Mouse (Mus musculus) hindbrain, embryonic 10.5 days (tissue): ENCODE measurements around the gene Cfap43. TPM values are rescaled to one million over a fixed set of nuclear protein-coding genes. Genes with fewer than 3 reads are reported as not detected.

Experiments used
- DNase-seq: peaks from one replicate; pipeline ENCODE4 v3.0.0-alpha.2; 2017; ENCODE audit warnings: low spot score
- H3K27ac ChIP-seq: fragments of 300-500 bp; sonication (generic); 2 replicates; pipeline ENCODE4 v1.5.1; 2016; ENCODE audit warnings: mild to moderate bottlenecking, moderate library complexity
- H3K27me3 ChIP-seq: fragments of 300-500 bp; sonication (generic); 2 replicates; pipeline ENCODE4 v1.6.1; 2016; ENCODE audit warnings: mild to moderate bottlenecking; ENCODE audit not compliant: poor library complexity, insufficient read depth, severe bottlenecking
- H3K36me3 ChIP-seq: fragments of 300-500 bp; sonication (generic); 2 replicates; pipeline ENCODE4 v1.6.1; 2016; ENCODE audit warnings: mild to moderate bottlenecking, moderate library complexity
- H3K4me1 ChIP-seq: fragments of 300-500 bp; sonication (generic); replicated peaks from 2 replicates; pipeline ENCODE4 v1.6.1; 2016; ENCODE audit warnings: mild to moderate bottlenecking
- H3K4me3 ChIP-seq: fragments of 300-500 bp; sonication (generic); 2 replicates; pipeline ENCODE4 v1.5.1; 2016; ENCODE audit warnings: mild to moderate bottlenecking, moderate library complexity
- H3K9me3 ChIP-seq: fragments of 300-500 bp; sonication (generic); 2 replicates; pipeline ENCODE4 v1.6.1; 2016; ENCODE audit warnings: mild to moderate bottlenecking, moderate library complexity
- WGBS: fragments of 180-500 bp; shearing (Covaris S2); methylation state at CpG from one replicate; pipeline ENCODE4 v1.1.7; 2016; 5-methylcytosine and 5-hydroxymethylcytosine counted together
- polyA plus RNA-seq: library from polyadenylated mRNA; unstranded; fragments of >200 nt; fragmentation: Nextera tagmentation; extraction: Ambion mirVana; gene quantifications from 2 replicates; pipeline ENCODE4 v1.2.1, GENCODE M21; 2016

The Cfap43 gene
- polyA plus RNA-seq, 1 experiment from 2014 or later = 1.0 TPM

GRCm38 (mm10) chr19:47824026-47824425 lies 95.1 kb downstream of the Cfap43 start:
- 86% methylated on average over 5 of the region's 5 CpGs for WGBS
- no peak for DNase-seq
- Histone ChIP-seq H3K27ac (no peak overlapping the region), H3K9me3 (no peaks in the 10 kb centered on the region), H3K27me3 (peaks cover 11% of the 10 kb centered on the region), H3K36me3 (no peaks in the 10 kb centered on the region), H3K4me3 (no peak overlapping the region), H3K4me1 (peaks cover 5% of the 10 kb centered on the region; the same call in 1 of the 2 replicates)

GRCm38 (mm10) chr19:47822143-47822796 lies 96.8 kb downstream of the Cfap43 start:
- 24% methylated on average over 8 of the region's 8 CpGs for WGBS
- DNase-seq = no peak
- Histone ChIP-seq H3K4me1 (peaks cover 5% of the 10 kb centered on the region; the same call in 1 of the 2 replicates), H3K36me3 (no peaks in the 10 kb centered on the region), H3K4me3 (no peak overlapping the region), H3K27ac (no peak overlapping the region), H3K9me3 (no peaks in the 10 kb centered on the region), H3K27me3 (peaks cover 11% of the 10 kb centered on the region)

GRCm38 (mm10) chr19:47821494-47821872 lies 97.6 kb downstream of the Cfap43 start:
- H3K36me3 ChIP-seq = no peaks in the 10 kb centered on the region
- H3K4me3 ChIP-seq = no peak overlapping the region
- no peak overlapping the region for H3K27ac ChIP-seq
- 68% methylated on average over 7 of the region's 7 CpGs for whole genome bisulfite sequencing
- H3K27me3 ChIP-seq = peaks cover 11% of the 10 kb centered on the region
- no peak for DNase-seq
- H3K9me3 ChIP-seq = no peaks in the 10 kb centered on the region
- H3K4me1 ChIP-seq = peaks cover 5% of the 10 kb centered on the region; the same call in 1 of the 2 replicates

- WGBS = 24% methylated on average over 8 of the region's 9 CpGs
- Histone ChIP-seq H3K27ac (no peak overlapping the region), H3K9me3 (no peaks in the 10 kb centered on the region), H3K4me3 (no peak overlapping the region), H3K4me1 (peaks cover 5% of the 10 kb centered on the region; the same call in 1 of the 2 replicates), H3K27me3 (peaks cover 11% of the 10 kb centered on the region), H3K36me3 (no peaks in the 10 kb centered on the region)
- DNase-seq = peak; percentile 77
Measured at GRCm38 (mm10) chr19:47820832-47821493, 98.1 kb downstream of the Cfap43 start.

- Histone ChIP-seq H3K27ac (no peak overlapping the region), H3K27me3 (peaks cover 8% of the 10 kb centered on the region), H3K4me1 (peaks cover 5% of the 10 kb centered on the region; the same call in 1 of the 2 replicates), H3K9me3 (no peaks in the 10 kb centered on the region), H3K4me3 (no peak overlapping the region), H3K36me3 (no peaks in the 10 kb centered on the region)
- DNase-seq = no peak
- WGBS = 89% methylated on average over 9 of the region's 9 CpGs
Measured at GRCm38 (mm10) chr19:47817692-47818091, 101.4 kb downstream of the Cfap43 start.

GRCm38 (mm10) chr19:47814721-47815120 lies 104.4 kb downstream of the Cfap43 start:
- Histone ChIP-seq H3K36me3 (no peaks in the 10 kb centered on the region), H3K27ac (no peak overlapping the region), H3K4me3 (no peak overlapping the region), H3K27me3 (no peaks in the 10 kb centered on the region), H3K4me1 (no peaks in the 10 kb centered on the region; the same call in 1 of the 2 replicates), H3K9me3 (no peaks in the 10 kb centered on the region)
- DNase-seq = no peak
- whole genome bisulfite sequencing = 92% methylated on average over 5 of the region's 5 CpGs

- no peaks in the 10 kb centered on the region; the same call in 1 of the 2 replicates for H3K4me1 ChIP-seq
Measured at GRCm38 (mm10) chr19:47812091-47812490, 107.0 kb downstream of the Cfap43 start.

GRCm38 (mm10) chr19:47798583-47798982 lies 120.5 kb downstream of the Cfap43 start:
- 81% methylated on average over 10 of the region's 10 CpGs for WGBS
- Histone ChIP-seq H3K27me3 (peaks cover 9% of the 10 kb centered on the region; the same call in 1 of the 2 replicates), H3K36me3 (no peaks in the 10 kb centered on the region), H3K9me3 (no peaks in the 10 kb centered on the region), H3K4me3 (no peak overlapping the region), H3K27ac (no peak overlapping the region), H3K4me1 (peaks cover 30% of the 10 kb centered on the region)
- DNase-seq = no peak

More at GRCm38 (mm10) chr19:47812091-47812490, 107.0 kb downstream of the Cfap43 start:
- Histone ChIP-seq H3K36me3 (no peaks in the 10 kb centered on the region), H3K4me3 (no peak overlapping the region), H3K27me3 (no peaks in the 10 kb centered on the region), H3K9me3 (no peaks in the 10 kb centered on the region), H3K27ac (no peak overlapping the region)
- DNase-seq = no peak
- 80% methylated on average over 10 of the region's 10 CpGs for WGBS

GRCm38 (mm10) chr19:47796699-47797098 lies 122.4 kb downstream of the Cfap43 start:
- Histone ChIP-seq H3K36me3 (no peaks in the 10 kb centered on the region), H3K4me1 (peaks cover 30% of the 10 kb centered on the region), H3K27ac (no peak overlapping the region), H3K9me3 (no peaks in the 10 kb centered on the region), H3K27me3 (peaks cover 9% of the 10 kb centered on the region; the same call in 1 of the 2 replicates), H3K4me3 (no peak overlapping the region)
- 21% methylated on average over 7 of the region's 7 CpGs for WGBS
- no peak for DNase-seq

- Histone ChIP-seq H3K4me1 (peaks cover 27% of the 10 kb centered on the region), H3K9me3 (no peaks in the 10 kb centered on the region), H3K27ac (no peak overlapping the region), H3K27me3 (peaks cover 9% of the 10 kb centered on the region; the same call in 1 of the 2 replicates), H3K36me3 (no peaks in the 10 kb centered on the region), H3K4me3 (no peak overlapping the region)
- WGBS = 31% methylated on average over 15 of the region's 15 CpGs
- DNase-seq = peak; percentile 71
Measured at GRCm38 (mm10) chr19:47795009-47795728, 123.9 kb downstream of the Cfap43 start.

- Histone ChIP-seq H3K27ac (0 out of 2 replicates have a peak overlapping the region, but pooled peaks have one; percentile 40), H3K9me3 (no peaks in the 10 kb centered on the region), H3K27me3 (peaks cover 9% of the 10 kb centered on the region; the same call in 1 of the 2 replicates), H3K4me3 (no peak overlapping the region), H3K36me3 (no peaks in the 10 kb centered on the region), H3K4me1 (peaks cover 27% of the 10 kb centered on the region)
- DNase-seq = peak; percentile 6
- WGBS = 31% methylated on average over 5 of the region's 5 CpGs
Measured at GRCm38 (mm10) chr19:47794331-47794730, 124.8 kb downstream of the Cfap43 start.

- no peaks in the 10 kb centered on the region for H3K27me3 ChIP-seq
- H3K4me1 ChIP-seq = peaks cover 14% of the 10 kb centered on the region
- 93% methylated on average over 11 of the region's 11 CpGs for WGBS
- H3K36me3 ChIP-seq = no peaks in the 10 kb centered on the region
- no peaks in the 10 kb centered on the region for H3K9me3 ChIP-seq
- DNase-seq = no peak
- H3K4me3 ChIP-seq = no peak overlapping the region
- H3K27ac ChIP-seq = no peak overlapping the region
Measured at GRCm38 (mm10) chr19:47790316-47791020, 128.6 kb downstream of the Cfap43 start.
